Mouse (Mus musculus): ENCODE results near the gene Klb. TPM values are rescaled to one million over a fixed set of nuclear protein-coding genes. Genes with fewer than 3 reads are reported as not detected.

The Klb gene
- total and polyA plus RNA-seq, 3 experiments, result 0.05 TPM; not detected in 2

DNA sequence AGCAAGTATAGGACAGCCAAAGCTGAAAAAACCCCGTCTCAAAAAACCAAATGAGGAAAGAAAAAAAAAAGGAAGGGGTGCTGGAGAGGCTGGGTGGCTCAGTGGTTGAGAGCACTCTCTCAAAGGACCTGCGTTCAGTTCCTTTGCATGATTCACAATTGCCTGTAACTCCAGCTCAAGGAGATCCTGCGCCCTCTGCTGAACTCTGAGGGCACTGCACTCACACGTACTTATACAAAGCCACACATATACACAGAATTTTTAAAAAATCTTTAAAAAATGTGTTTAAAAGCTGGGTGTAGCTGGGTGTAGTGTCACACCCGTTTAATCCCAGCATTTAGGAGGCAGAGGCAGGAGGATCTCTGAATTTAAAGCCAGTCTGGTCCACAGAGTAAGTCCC lies 6.9 kb downstream of the Klb start:
- ATAC-seq (ENCODE audit: extremely low read depth, insufficient number of reproducible peaks, low FRiP score, poor library complexity, severe bottlenecking) (no peak), DNase-seq (ENCODE audit: low spot score) (no peak)
- no peaks in the 10 kb centered on the region for H3K9me3 ChIP-seq (replicated peaks)
- H3K4me3 ChIP-seq (ENCODE audit: low read depth, low read length), result no peak overlapping the region
- H3K4me1 ChIP-seq (ENCODE audit: insufficient read depth, low read depth, low read length), result 0 out of 2 replicates have a peak, but pooled peaks cover 6% of the 10 kb centered on the region
- peaks cover 22% of the 10 kb centered on the region for H3K27me3 ChIP-seq (ENCODE audit: insufficient read depth, low read length)
- no peaks in the 10 kb centered on the region for H3K36me3 ChIP-seq (replicated peaks)
- no peak for TF ChIP-seq TAL1 (conservative IDR thresholded peaks at IDR 0.05; ENCODE audit: low read depth, low read length)
- no peak for TF ChIP-seq GATA1 (IDR thresholded peaks at IDR 0.05; ENCODE audit: borderline replicate concordance, low read length)
- TF ChIP-seq CTCF (IDR thresholded peaks at IDR 0.05; ENCODE audit: low read depth, low read length), result no peak
- TF ChIP-seq POLR2AphosphoS5 (IDR thresholded peaks at IDR 0.05; ENCODE audit: insufficient replicate concordance, low read depth, low read length), result no peak
- no peak for TF ChIP-seq GATA2 (IDR thresholded peaks at IDR 0.05; ENCODE audit: borderline replicate concordance, low read depth, low read length)

DNA sequence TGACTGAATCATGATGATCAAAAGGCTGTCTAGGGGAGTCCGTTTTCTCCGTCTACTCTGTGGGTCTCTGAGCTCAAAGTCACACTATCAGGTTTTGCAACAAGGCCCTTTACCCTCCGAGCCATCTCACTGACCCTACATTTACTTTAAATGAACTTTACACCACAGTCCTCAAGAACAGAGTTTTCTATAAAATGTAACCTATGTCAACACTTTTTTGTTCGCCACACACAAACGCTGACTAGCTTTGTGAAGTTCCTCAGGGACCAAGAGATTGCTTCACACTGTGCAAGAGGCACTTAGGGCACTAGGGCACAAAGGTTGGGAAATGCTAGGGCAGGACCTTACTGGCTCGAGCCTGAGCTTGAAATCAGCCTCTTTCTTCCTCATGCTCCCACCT lies 8.7 kb downstream of the Klb start:
- no peak overlapping the region for H3K4me3 ChIP-seq (ENCODE audit: low read depth, low read length)
- DNase-seq (ENCODE audit: low spot score) (no peak), ATAC-seq (ENCODE audit: extremely low read depth, insufficient number of reproducible peaks, low FRiP score, poor library complexity, severe bottlenecking) (no peak)
- H3K36me3 ChIP-seq (replicated peaks), result no peaks in the 10 kb centered on the region
- 0 out of 2 replicates have a peak, but pooled peaks cover 2% of the 10 kb centered on the region for H3K4me1 ChIP-seq (ENCODE audit: insufficient read depth, low read depth, low read length)
- peaks cover 26% of the 10 kb centered on the region for H3K27me3 ChIP-seq (ENCODE audit: insufficient read depth, low read length)
- TF ChIP-seq GATA2 (IDR thresholded peaks at IDR 0.05; ENCODE audit: borderline replicate concordance, low read depth, low read length) (no peak), GATA1 (IDR thresholded peaks at IDR 0.05; ENCODE audit: borderline replicate concordance, low read length) (no peak), POLR2AphosphoS5 (IDR thresholded peaks at IDR 0.05; ENCODE audit: insufficient replicate concordance, low read depth, low read length) (no peak), TAL1 (conservative IDR thresholded peaks at IDR 0.05; ENCODE audit: low read depth, low read length) (no peak), CTCF (IDR thresholded peaks at IDR 0.05; ENCODE audit: low read depth, low read length) (no peak)
- no peaks in the 10 kb centered on the region for H3K9me3 ChIP-seq (replicated peaks)

DNA sequence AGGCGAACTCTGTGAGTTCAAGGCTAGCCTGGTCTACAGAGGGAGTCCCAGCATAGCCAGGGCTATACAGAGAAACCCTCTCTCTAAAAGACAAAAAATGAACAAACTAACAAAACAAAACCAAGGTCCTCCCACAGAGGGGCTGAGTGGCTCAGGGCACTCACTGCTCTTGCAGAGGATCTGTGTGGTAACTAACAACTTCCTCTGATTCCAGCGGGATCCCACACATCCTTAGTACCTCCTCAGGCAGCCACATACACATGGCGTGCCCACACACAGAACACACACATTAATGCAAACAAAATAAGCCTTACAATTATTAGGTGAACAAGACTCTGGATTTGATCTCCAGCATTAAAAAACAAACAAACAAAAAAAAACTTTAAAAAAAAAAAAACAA lies 9.7 kb downstream of the Klb start:
- Histone ChIP-seq H3K27me3 (ENCODE audit: insufficient read depth, low read length) (peaks cover 17% of the 10 kb centered on the region), H3K36me3 (replicated peaks) (no peaks in the 10 kb centered on the region), H3K4me3 (ENCODE audit: low read depth, low read length) (no peak overlapping the region), H3K9me3 (replicated peaks) (no peaks in the 10 kb centered on the region), H3K4me1 (ENCODE audit: insufficient read depth, low read depth, low read length) (0 out of 2 replicates have a peak, but pooled peaks cover 2% of the 10 kb centered on the region)
- ATAC-seq (ENCODE audit: extremely low read depth, insufficient number of reproducible peaks, low FRiP score, poor library complexity, severe bottlenecking), result no peak
- no peak for TF ChIP-seq CTCF (IDR thresholded peaks at IDR 0.05; ENCODE audit: low read depth, low read length)
- no peak for TF ChIP-seq GATA2 (IDR thresholded peaks at IDR 0.05; ENCODE audit: borderline replicate concordance, low read depth, low read length)
- no peak for TF ChIP-seq POLR2AphosphoS5 (IDR thresholded peaks at IDR 0.05; ENCODE audit: insufficient replicate concordance, low read depth, low read length)
- TF ChIP-seq GATA1 (IDR thresholded peaks at IDR 0.05; ENCODE audit: borderline replicate concordance, low read length), result no peak
- no peak for TF ChIP-seq TAL1 (conservative IDR thresholded peaks at IDR 0.05; ENCODE audit: low read depth, low read length)
- DNase-seq (ENCODE audit: low spot score), result no peak

DNA sequence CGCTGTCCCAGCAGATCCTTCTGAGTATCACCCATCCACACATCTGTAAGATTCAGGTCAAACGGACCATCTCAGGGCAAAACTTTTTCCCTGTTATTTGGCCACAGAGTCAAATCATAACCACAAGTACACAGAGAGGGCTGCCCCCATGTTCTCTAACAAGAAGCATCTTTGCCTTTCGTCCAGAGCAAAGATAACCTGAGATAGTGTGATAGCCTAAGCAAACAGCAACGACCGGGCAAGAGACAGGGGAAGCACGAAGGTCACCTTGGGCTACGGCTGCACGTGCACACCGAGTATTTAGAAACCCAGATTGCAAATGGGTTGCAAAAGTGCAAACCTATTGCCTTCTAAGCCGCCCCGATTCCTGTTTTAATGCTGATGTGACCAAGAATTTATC lies 19.7 kb downstream of the Klb start:
- Histone ChIP-seq H3K36me3 (replicated peaks) (no peaks in the 10 kb centered on the region), H3K9me3 (replicated peaks) (no peaks in the 10 kb centered on the region), H3K27me3 (ENCODE audit: insufficient read depth, low read length) (peaks cover 43% of the 10 kb centered on the region), H3K4me1 (ENCODE audit: insufficient read depth, low read depth, low read length) (no peaks in the 10 kb centered on the region), H3K4me3 (ENCODE audit: low read depth, low read length) (no peak overlapping the region)
- no peak for DNase-seq (ENCODE audit: low spot score)
- TF ChIP-seq GATA2 (IDR thresholded peaks at IDR 0.05; ENCODE audit: borderline replicate concordance, low read depth, low read length) (no peak), GATA1 (IDR thresholded peaks at IDR 0.05; ENCODE audit: borderline replicate concordance, low read length) (no peak), TAL1 (conservative IDR thresholded peaks at IDR 0.05; ENCODE audit: low read depth, low read length) (no peak), CTCF (IDR thresholded peaks at IDR 0.05; ENCODE audit: low read depth, low read length) (no peak), POLR2AphosphoS5 (IDR thresholded peaks at IDR 0.05; ENCODE audit: insufficient replicate concordance, low read depth, low read length) (no peak)
- no peak for ATAC-seq (ENCODE audit: extremely low read depth, insufficient number of reproducible peaks, low FRiP score, poor library complexity, severe bottlenecking)

DNA sequence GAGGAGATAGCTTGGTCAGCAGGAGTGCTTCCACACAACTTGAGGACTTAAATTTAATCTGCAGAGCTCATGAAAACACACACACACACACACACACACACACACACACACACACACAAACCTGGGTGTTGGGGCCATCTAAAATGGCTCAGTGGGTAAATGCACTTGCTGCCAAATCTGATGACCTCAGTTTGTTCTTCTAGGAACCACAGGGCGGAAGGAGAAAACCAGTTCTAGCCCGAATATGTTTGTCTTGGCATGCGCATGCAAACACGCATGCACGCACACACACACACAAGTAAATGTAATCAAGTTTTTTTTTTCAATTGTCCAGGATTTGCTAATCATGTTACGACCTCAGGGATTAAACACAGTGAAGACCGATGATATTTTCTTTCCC lies 23.4 kb downstream of the Klb start:
- no peak for TF ChIP-seq GATA1 (IDR thresholded peaks at IDR 0.05; ENCODE audit: borderline replicate concordance, low read length)
- H3K4me1 ChIP-seq (ENCODE audit: insufficient read depth, low read depth, low read length), result no peaks in the 10 kb centered on the region
- H3K4me3 ChIP-seq (ENCODE audit: low read depth, low read length), result no peak overlapping the region
- no peak for DNase-seq (ENCODE audit: low spot score)
- H3K36me3 ChIP-seq (replicated peaks), result no peaks in the 10 kb centered on the region
- H3K9me3 ChIP-seq (replicated peaks), result no peaks in the 10 kb centered on the region
- ATAC-seq (ENCODE audit: extremely low read depth, insufficient number of reproducible peaks, low FRiP score, poor library complexity, severe bottlenecking), result no peak
- peaks cover 52% of the 10 kb centered on the region for H3K27me3 ChIP-seq (ENCODE audit: insufficient read depth, low read length)

DNA sequence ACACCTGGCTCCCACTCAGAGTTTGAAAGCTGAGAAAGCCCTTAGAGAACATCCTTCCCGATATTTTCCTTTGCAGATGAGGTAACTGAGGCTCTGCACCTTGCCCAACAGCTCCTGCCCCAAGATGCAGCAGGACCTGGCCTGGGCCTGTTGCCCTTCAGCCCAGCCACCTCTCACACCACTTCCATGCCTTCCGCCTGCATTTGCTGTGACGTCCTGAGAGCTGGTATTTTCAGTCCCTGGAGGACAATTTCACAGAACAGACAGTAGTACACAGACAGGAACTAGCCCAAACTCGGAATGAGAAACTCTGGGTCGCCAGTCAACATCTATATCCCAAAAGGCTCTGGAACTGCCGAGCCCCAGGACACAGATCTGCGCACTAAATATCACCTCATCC lies 26.6 kb downstream of the Klb start:
- DNase-seq (ENCODE audit: low spot score) (no peak), ATAC-seq (ENCODE audit: extremely low read depth, insufficient number of reproducible peaks, low FRiP score, poor library complexity, severe bottlenecking) (no peak)
- peaks cover 53% of the 10 kb centered on the region for H3K27me3 ChIP-seq (ENCODE audit: insufficient read depth, low read length)
- no peaks in the 10 kb centered on the region for H3K9me3 ChIP-seq (replicated peaks)
- no peaks in the 10 kb centered on the region for H3K36me3 ChIP-seq (replicated peaks)
- no peaks in the 10 kb centered on the region; the same call in 1 of the 2 replicates for H3K4me1 ChIP-seq (ENCODE audit: insufficient read depth, low read depth, low read length)
- no peak overlapping the region for H3K4me3 ChIP-seq (ENCODE audit: low read depth, low read length)
- TF ChIP-seq TAL1 (conservative IDR thresholded peaks at IDR 0.05; ENCODE audit: low read depth, low read length) (no peak), POLR2AphosphoS5 (IDR thresholded peaks at IDR 0.05; ENCODE audit: insufficient replicate concordance, low read depth, low read length) (no peak), GATA1 (IDR thresholded peaks at IDR 0.05; ENCODE audit: borderline replicate concordance, low read length) (no peak), CTCF (IDR thresholded peaks at IDR 0.05; ENCODE audit: low read depth, low read length) (no peak), GATA2 (IDR thresholded peaks at IDR 0.05; ENCODE audit: borderline replicate concordance, low read depth, low read length) (no peak)

DNA sequence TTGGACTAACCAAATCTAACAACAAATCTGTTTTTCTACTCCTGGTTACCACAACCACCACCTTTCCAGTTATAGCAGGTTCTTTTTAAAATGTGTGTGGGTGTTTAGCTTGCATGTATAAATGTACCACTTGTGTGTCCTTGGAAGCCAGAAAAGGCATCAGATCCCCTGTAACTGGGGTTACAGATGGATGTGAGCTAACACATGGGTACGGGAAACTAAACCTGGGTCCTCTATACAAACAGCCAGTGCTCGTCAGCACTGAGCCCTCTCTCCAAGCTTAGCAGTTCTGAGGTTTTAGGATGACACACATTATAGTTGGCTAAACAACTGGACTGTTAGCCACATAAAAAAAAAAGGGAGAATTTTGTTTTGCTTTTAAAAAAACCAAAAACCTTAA lies 37.6 kb downstream of the Klb start:
- Histone ChIP-seq H3K9me3 (replicated peaks) (no peaks in the 10 kb centered on the region), H3K4me3 (ENCODE audit: low read depth, low read length) (no peak overlapping the region), H3K36me3 (replicated peaks) (peaks cover 37% of the 10 kb centered on the region), H3K27me3 (ENCODE audit: insufficient read depth, low read length) (no peaks in the 10 kb centered on the region), H3K4me1 (ENCODE audit: insufficient read depth, low read depth, low read length) (peaks cover 17% of the 10 kb centered on the region)
- TF ChIP-seq POLR2AphosphoS5 (IDR thresholded peaks at IDR 0.05; ENCODE audit: insufficient replicate concordance, low read depth, low read length) (no peak), GATA1 (IDR thresholded peaks at IDR 0.05; ENCODE audit: borderline replicate concordance, low read length) (no peak), TAL1 (conservative IDR thresholded peaks at IDR 0.05; ENCODE audit: low read depth, low read length) (no peak), GATA2 (IDR thresholded peaks at IDR 0.05; ENCODE audit: borderline replicate concordance, low read depth, low read length) (no peak), CTCF (IDR thresholded peaks at IDR 0.05; ENCODE audit: low read depth, low read length) (no peak)
- ATAC-seq (ENCODE audit: extremely low read depth, insufficient number of reproducible peaks, low FRiP score, poor library complexity, severe bottlenecking), result no peak
- DNase-seq (ENCODE audit: low spot score), result no peak

Measured in G1E (cell line).